Mouse (Mus musculus): Measurements from ENCODE around the gene Cfap97d1.
"Not testable (repeated sequence)": the region's sequence is repeated elsewhere in the genome, so short reads cannot be mapped to it uniquely, and the experiment has no call there.

Cfap97d1 gene

DNA sequence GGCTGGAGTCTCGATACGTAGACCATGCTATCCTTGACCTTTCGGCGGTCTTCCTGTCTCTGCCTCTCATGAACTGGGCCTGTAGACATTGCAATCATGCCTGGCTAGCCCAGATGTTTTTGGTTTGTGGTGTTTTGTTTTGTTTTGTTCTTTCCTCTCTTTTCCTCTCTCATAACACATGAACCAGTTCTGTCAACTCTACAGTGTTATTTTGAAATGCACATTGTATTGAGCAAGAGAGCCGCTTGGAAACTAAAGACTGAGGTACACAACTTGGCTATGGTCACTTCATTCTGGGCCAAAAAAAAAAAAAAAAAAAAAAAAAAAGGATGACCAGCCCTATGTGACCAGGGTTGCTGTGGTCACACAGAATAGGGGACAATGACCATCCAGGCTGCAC lies 11.4 kb upstream of the Cfap97d1 start:
- ATAC-seq (ENCODE audit: insufficient number of reproducible peaks, low FRiP score, low TSS enrichment): no peak

- no peak for ATAC-seq (ENCODE audit: insufficient number of reproducible peaks, low FRiP score, low TSS enrichment)
Measured at GRCm38 (mm10) chr11:101973496-101973895, 10.6 kb upstream of the Cfap97d1 start.

- ATAC-seq (ENCODE audit: insufficient number of reproducible peaks, low FRiP score, low TSS enrichment): no peak
Measured at GRCm38 (mm10) chr11:101974181-101974580, 9.9 kb upstream of the Cfap97d1 start.

GRCm38 (mm10) chr11:101974923-101975322 lies 9.2 kb upstream of the Cfap97d1 start:
- ATAC-seq (ENCODE audit: insufficient number of reproducible peaks, low FRiP score, low TSS enrichment): no peak

GRCm38 (mm10) chr11:101976949-101977348 lies 7.1 kb upstream of the Cfap97d1 start:
- no peak for ATAC-seq (ENCODE audit: insufficient number of reproducible peaks, low FRiP score, low TSS enrichment)

DNA sequence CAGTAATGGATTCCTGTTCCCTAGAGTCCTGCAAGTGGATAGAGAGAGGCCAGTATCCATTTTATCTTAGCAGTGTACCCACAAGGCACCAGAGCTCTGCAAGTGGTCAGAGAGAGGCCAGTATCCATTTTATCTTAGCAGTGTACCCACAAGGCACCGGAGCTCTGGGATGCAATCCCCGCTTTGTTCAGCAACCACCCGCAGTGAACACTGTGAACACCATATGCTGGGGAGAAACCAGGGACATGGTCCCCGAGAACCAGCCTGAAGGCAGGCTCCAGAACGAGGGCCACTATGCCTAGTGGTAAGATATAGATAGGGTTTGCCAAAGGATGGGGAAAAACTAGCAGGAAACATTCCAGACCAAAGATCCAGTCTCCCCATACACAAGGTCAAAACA lies 4.9 kb upstream of the Cfap97d1 start:
- no peak for ATAC-seq (ENCODE audit: insufficient number of reproducible peaks, low FRiP score, low TSS enrichment)

GRCm38 (mm10) chr11:101980603-101981157 lies 3.4 kb upstream of the Cfap97d1 start:
- no peak for ATAC-seq (ENCODE audit: insufficient number of reproducible peaks, low FRiP score, low TSS enrichment)

- ATAC-seq (ENCODE audit: insufficient number of reproducible peaks, low FRiP score, low TSS enrichment): no peak
Measured at GRCm38 (mm10) chr11:101981850-101982249, 2.2 kb upstream of the Cfap97d1 start.

- no peak for ATAC-seq (ENCODE audit: insufficient number of reproducible peaks, low FRiP score, low TSS enrichment)
Measured at GRCm38 (mm10) chr11:101982981-101983411, 1.1 kb upstream of the Cfap97d1 start.

DNA sequence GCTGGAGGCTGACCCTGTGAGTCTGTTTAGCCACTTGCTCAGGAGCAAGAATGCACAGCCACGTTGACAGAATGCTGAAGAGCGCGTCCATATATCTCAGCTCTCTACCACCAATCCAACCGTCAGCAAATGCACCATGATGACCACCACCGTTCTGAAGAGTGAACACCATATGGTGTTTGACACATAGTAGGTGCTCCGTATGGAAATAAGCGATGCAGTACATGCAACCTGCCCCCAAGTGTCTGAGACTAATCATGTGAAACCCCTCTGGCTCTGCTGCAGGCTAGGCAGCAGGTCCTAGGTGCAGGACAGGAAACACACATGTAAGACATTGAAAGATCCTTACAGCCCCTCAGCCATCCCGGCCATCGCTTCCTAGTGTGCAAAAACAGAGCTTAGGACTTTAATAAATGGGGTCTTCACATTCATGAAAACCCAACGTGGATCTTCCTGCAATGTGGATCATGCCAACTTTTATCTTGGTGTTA lies 603 bp upstream of the Cfap97d1 start:
- ATAC-seq (ENCODE audit: insufficient number of reproducible peaks, low FRiP score, low TSS enrichment): no peak

DNA sequence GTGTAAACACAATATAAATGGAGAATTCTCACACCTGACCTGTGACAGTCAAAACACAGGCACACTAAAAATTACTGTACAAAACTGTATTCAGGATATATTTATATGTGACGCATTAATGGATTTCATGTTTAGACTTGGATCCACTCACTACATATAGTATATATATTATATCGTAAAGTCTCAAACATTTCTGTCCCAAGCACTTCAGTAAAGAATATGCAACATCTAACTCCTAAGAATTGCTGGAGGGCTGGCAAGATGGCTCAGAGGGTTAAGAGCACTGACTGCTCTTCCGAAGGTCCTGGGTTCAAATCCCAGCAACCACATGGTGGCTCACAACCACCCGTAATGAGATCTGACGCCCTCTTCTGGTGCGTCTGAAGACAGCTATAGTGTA lies 1.4 kb downstream of the Cfap97d1 start:
- ATAC-seq (ENCODE audit: insufficient number of reproducible peaks, low FRiP score, low TSS enrichment): not testable (repeated sequence)

DNA sequence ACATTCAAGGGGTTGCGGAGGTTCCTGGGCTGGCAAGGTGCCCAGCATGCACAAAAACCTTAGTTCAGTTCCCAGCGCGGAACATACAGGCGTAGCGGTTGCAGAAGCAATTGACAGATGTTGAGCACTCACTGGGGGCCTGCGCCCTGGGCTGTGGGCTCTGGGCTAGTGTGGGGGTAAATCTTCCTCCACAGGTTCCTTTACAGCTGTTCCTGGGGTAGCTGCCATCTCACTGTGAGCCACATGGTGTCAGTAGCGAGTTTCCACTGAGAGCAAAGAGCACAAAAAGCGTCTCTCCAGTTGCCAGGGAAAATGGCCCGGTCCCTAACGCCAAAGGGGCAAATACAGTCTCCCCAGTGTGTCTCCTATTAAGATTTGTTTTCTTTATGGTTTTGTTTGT lies 1.9 kb downstream of the Cfap97d1 start:
- no peak for ATAC-seq (ENCODE audit: insufficient number of reproducible peaks, low FRiP score, low TSS enrichment)

GRCm38 (mm10) chr11:101986913-101987312 lies 2.8 kb downstream of the Cfap97d1 start, which contains the start of gene Dusp3:
TSS of gene Dusp3 (minus strand) at chr11:101987013.
- no peak for ATAC-seq (ENCODE audit: insufficient number of reproducible peaks, low FRiP score, low TSS enrichment)

- ATAC-seq (ENCODE audit: insufficient number of reproducible peaks, low FRiP score, low TSS enrichment): no peak
Measured at GRCm38 (mm10) chr11:101990244-101990643, 6.2 kb downstream of the Cfap97d1 start.

DNA sequence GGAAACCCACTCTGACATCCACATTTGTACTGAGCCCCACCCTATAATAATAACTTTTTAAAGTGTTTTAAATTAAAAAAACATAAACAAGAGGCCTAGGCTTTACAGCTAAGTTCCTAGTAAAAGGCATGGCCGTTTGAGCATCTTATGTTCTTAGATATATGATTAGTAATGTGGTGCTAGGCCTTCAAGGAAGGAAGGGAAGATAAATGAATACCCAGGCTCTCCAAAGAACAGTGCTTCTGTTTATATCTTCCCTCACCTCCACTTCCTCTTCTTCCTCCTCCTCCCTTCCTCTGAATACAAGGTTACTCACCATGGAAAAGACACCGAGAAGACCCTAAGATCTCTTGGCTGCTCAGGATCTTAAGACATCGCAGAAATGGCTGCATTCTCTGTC lies 7.7 kb downstream of the Cfap97d1 start:
- ATAC-seq (ENCODE audit: insufficient number of reproducible peaks, low FRiP score, low TSS enrichment): no peak

DNA sequence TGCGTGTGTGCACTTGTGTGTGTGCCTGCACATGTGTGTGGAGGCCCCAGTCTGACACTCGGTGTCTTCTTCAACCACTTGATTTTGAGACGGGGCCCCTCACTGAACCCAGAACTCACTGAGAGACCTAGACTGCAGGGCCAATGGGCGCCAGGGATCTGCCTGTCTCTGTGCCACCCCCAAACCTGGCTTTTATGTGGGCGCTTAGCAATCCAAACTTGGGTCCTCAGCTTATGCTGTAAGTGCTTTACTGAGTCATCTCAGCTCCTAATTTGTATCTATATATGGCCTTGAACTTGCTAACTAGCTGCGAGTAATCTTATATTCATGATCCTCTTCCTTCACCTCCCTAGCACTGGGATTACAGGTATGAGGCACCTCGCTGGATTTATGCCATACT lies 8.3 kb downstream of the Cfap97d1 start:
- ATAC-seq (ENCODE audit: insufficient number of reproducible peaks, low FRiP score, low TSS enrichment): no peak

DNA sequence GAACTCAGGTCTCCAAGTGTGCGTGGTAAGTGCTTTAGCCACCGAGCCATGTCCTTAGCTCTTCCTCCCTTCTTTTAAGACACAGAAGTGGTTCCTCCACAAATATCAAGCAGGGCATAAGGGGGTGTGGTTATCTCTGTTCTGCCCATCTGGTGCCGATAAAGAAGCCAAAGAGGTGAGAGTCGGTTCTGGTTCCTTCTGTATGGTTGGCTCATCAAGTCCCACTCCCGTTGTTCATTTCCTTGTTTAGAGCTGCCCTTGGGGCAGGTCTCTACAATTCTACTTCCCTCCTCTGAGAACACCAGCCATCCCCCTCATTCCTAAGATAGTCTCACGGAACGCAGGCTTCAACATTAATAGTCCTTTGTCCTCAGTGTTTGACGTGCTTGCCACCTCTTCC lies 10.0 kb downstream of the Cfap97d1 start:
- ATAC-seq (ENCODE audit: insufficient number of reproducible peaks, low FRiP score, low TSS enrichment): no peak

DNA sequence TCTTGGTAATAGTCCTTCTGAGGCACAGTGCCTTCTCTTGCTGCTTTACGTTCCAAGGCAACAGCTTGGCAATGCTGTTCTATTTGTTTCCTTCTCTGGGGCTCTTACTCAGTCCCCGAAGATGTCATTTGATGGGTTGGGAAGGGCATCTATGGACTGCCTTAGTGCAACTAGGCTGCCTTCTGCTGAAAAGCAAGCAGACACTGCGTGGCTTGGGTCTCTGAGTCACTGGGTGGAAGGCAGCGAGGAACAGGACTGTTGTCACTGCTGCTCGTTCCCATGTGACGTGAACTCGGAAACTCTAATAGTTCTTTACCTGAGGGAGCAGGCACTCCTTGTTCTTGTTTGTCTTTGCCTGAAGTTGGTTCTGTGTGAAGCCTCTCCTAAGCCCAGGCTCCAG lies 11.9 kb downstream of the Cfap97d1 start:
- ATAC-seq (ENCODE audit: insufficient number of reproducible peaks, low FRiP score, low TSS enrichment): no peak

DNA sequence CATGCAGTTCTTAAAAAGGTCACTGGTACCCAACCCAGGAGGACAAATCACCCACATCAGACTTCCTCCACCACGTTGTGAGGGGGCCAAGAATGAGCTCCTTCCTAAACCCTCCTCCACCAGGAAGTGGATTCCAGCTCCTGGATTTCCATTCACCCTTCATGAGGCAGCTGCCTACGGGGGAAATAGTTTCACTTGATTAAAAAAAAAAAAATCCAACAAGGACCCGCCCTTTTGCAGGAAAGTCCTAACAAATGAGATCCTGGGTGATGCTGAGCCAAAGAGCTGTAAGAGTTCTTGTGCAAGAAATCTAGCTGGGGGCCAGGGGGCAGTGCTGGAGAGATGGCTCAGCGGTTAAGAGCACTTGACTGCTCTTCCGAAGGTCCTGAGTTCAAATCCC lies 14.2 kb downstream of the Cfap97d1 start:
- no peak for ATAC-seq (ENCODE audit: insufficient number of reproducible peaks, low FRiP score, low TSS enrichment)

GRCm38 (mm10) chr11:101999466-101999865 lies 15.4 kb downstream of the Cfap97d1 start:
- no peak for ATAC-seq (ENCODE audit: insufficient number of reproducible peaks, low FRiP score, low TSS enrichment)

DNA sequence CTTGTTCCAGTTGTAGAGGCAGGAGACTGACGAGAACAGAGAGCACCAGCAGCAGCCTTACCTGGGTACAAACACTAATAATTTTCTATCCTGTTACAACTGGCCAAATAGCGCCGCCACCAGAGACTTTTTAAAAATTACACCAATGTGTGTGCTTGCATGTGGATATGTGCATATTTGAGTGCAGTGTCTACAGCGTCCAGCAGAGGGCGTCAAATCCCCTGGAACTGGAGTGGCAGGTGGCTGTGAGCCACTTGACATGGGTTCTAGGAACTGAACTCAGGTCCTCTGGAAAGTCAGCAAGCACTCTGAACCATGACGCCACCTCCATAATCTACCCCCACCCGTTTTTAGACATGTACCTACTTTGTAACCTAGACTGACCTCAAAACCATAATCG lies 20.2 kb downstream of the Cfap97d1 start:
- no peak for ATAC-seq (ENCODE audit: insufficient number of reproducible peaks, low FRiP score, low TSS enrichment)

GRCm38 (mm10) chr11:102006271-102006670 lies 22.2 kb downstream of the Cfap97d1 start:
- ATAC-seq (ENCODE audit: insufficient number of reproducible peaks, low FRiP score, low TSS enrichment): no peak

DNA sequence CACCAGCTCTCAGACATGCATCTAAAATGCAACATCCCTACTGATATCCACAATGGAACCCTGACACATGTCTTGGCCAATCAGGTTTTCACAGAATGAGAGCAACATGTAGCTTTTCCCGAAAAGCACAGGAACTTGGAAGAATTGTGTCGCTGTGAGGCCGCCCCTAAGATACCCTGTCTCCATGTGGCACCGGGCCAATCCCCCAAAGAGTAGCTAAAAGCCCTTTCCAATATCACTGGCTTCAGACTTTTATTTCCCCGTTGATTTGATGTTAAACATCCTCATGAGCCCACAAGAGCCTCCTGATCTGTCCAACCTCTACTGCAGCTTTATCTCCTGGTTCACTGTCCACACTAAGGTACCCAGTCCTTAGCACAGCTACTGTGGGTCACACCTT lies 22.6 kb downstream of the Cfap97d1 start:
- ATAC-seq (ENCODE audit: insufficient number of reproducible peaks, low FRiP score, low TSS enrichment): no peak
